Mouse (Mus musculus): ENCODE results near the gene Plcxd2.
A peak's percentile ranks its signal among the peaks of the same experiment; 100 is the strongest.

Gene Plcxd2

GRCm38 (mm10) chr16:45937381-45937780 lies 72.6 kb downstream of the Plcxd2 start:
- no peak for DNase-seq (ENCODE audit: low spot score)

GRCm38 (mm10) chr16:45936521-45936920 lies 73.5 kb downstream of the Plcxd2 start:
- DNase-seq (ENCODE audit: low spot score) = no peak

- no peak for DNase-seq (ENCODE audit: low spot score)
Observed at GRCm38 (mm10) chr16:45935956-45936483, 74.0 kb downstream of the Plcxd2 start.

- no peak for DNase-seq (ENCODE audit: low spot score)
Observed at GRCm38 (mm10) chr16:45934721-45935407, 75.2 kb downstream of the Plcxd2 start.

- DNase-seq (ENCODE audit: low spot score) = no peak
Observed at GRCm38 (mm10) chr16:45930308-45930707, 79.7 kb downstream of the Plcxd2 start.

- no peak for DNase-seq (ENCODE audit: low spot score)
Observed at GRCm38 (mm10) chr16:45928090-45928489, 81.9 kb downstream of the Plcxd2 start.

GRCm38 (mm10) chr16:45927601-45928000 lies 82.4 kb downstream of the Plcxd2 start:
- DNase-seq (ENCODE audit: low spot score) = peak; percentile 48

- no peak for DNase-seq (ENCODE audit: low spot score)
Observed at GRCm38 (mm10) chr16:45926875-45927274, 83.1 kb downstream of the Plcxd2 start.

GRCm38 (mm10) chr16:45923731-45924424 lies 86.1 kb downstream of the Plcxd2 start:
- DNase-seq (ENCODE audit: low spot score) = peak; percentile 64

- no peak for DNase-seq (ENCODE audit: low spot score)
Observed at GRCm38 (mm10) chr16:45922546-45923229, 87.3 kb downstream of the Plcxd2 start.

GRCm38 (mm10) chr16:45919572-45919971 lies 90.4 kb downstream of the Plcxd2 start:
- DNase-seq (ENCODE audit: low spot score) = no peak

All from embryo, embryonic 10 days (tissue).